23 mouse cellular contexts compared by ENCODE assay signal in genomic region chr4:121057032-121057431, GRCm38 (mm10). TPM values are rescaled to one million over a fixed set of nuclear protein-coding genes. Genes with fewer than 3 reads are reported as not detected.
"Had no signal": no experiment of that assay in that cellular context is flagged by ENCODE, and none has a peak within 500 bp of the region (broad histone marks: within the 10 kb centered on the region; RNA-seq: fewer than 3 reads in every experiment).

No protein-coding gene starts in this region.

- DNase-seq: kidney, adult 18-20 months; kidney, adult 9 months; kidney, postnatal 14 days; liver; lung, adult 18-20 months had no signal

- H3K4me2 ChIP-seq: limb, embryonic 13.5 days; liver, embryonic 12.5 days; liver, embryonic 15.5 days; midbrain, embryonic 12.5 days; midbrain, embryonic 15.5 days; neural tube, embryonic 13.5 days had no signal

- H3K4me3 ChIP-seq: layer of hippocampus, adult 2 months; limb, embryonic 10.5 days; limb, embryonic 13.5 days; liver, embryonic 12.5 days; liver, embryonic 15.5 days; midbrain, embryonic 12.5 days; midbrain, embryonic 15.5 days; neural tube, embryonic 13.5 days had no signal

- H3K4me1 ChIP-seq: liver, embryonic 12.5 days; liver, embryonic 15.5 days had no signal

- ATAC-seq: intestine, embryonic 16.5 days; liver, embryonic 12.5 days; lung, postnatal 0 days; midbrain, embryonic 15.5 days had no signal

- H3K27ac ChIP-seq: layer of hippocampus, adult 2 months; limb, embryonic 10.5 days; limb, embryonic 13.5 days; liver, embryonic 12.5 days; liver, embryonic 15.5 days; macrophage; midbrain, embryonic 12.5 days; midbrain, embryonic 15.5 days; neural tube, embryonic 13.5 days; stomach, postnatal 0 days had no signal

- H3K9me3 ChIP-seq: limb, embryonic 10.5 days; limb, embryonic 13.5 days; liver, embryonic 12.5 days; liver, embryonic 15.5 days; midbrain, embryonic 12.5 days; midbrain, embryonic 15.5 days; neural tube, embryonic 13.5 days had no signal

- H3K9ac ChIP-seq: limb, embryonic 13.5 days; liver, embryonic 12.5 days; liver, embryonic 15.5 days; midbrain, embryonic 12.5 days; midbrain, embryonic 15.5 days; neural tube, embryonic 13.5 days had no signal

RNA-seq across cellular contexts. Expression of gene Col9a2, which starts 17.8 kb away (rescaled TPM):
- total RNA-seq: megakaryocyte, adult 5-6 weeks; neutrophil, adult 5-6 weeks had no signal

RNA-seq across cellular contexts. Expression of gene Tmco2, which starts 52.0 kb away (rescaled TPM):
- total RNA-seq: layer of hippocampus, adult 2 months; left cerebral cortex, postnatal 25 days; megakaryocyte, adult 5-6 weeks; neutrophil, adult 5-6 weeks had no signal
- polyA plus RNA-seq: intestine, embryonic 16.5 days; kidney, embryonic 16.5 days; limb, embryonic 10.5 days; limb, embryonic 13.5 days; liver, embryonic 12.5 days; liver, embryonic 15.5 days; lung, postnatal 0 days; macrophage; midbrain, embryonic 12.5 days; neural tube, embryonic 13.5 days; stomach, embryonic 14.5 days; stomach, postnatal 0 days; thymus, postnatal 0 days had no signal
